20 mouse cellular contexts compared by ENCODE assay signal in genomic region chr16:7636326-7636725, GRCm38 (mm10).
DNase-seq lines count a peak whose midpoint lies in the region; ATAC-seq lines count a peak whose summit lies in the region.
"Had no signal": no experiment of that assay in that cellular context is flagged by ENCODE, and none has a peak within 500 bp of the region (broad histone marks: within the 10 kb centered on the region; RNA-seq: fewer than 3 reads in every experiment).

No protein-coding gene starts in this region.

- no peak overlapping the region for H3K4me2 ChIP-seq in hindbrain, embryonic 14.5 days (replicated peaks)
- no peak overlapping the region for H3K4me2 ChIP-seq in midbrain, embryonic 13.5 days (replicated peaks)
- H3K4me2 ChIP-seq: embryonic facial prominence, embryonic 13.5 days; embryonic facial prominence, embryonic 15.5 days; forebrain, embryonic 12.5 days had no signal

- no peaks in the 10 kb centered on the region for H3K9me3 ChIP-seq in hindbrain, embryonic 10.5 days
- H3K9me3 ChIP-seq in hindbrain, embryonic 14.5 days (ENCODE audit: control insufficient read depth, low read length): no peaks in the 10 kb centered on the region
- no peaks in the 10 kb centered on the region for H3K9me3 ChIP-seq in midbrain, embryonic 10.5 days (replicated peaks)
- no peaks in the 10 kb centered on the region for H3K9me3 ChIP-seq in midbrain, embryonic 13.5 days
- H3K9me3 ChIP-seq: embryonic facial prominence, embryonic 13.5 days; embryonic facial prominence, embryonic 15.5 days; forebrain, embryonic 10.5 days; forebrain, embryonic 12.5 days had no signal

- no peaks in the 10 kb centered on the region for H3K27me3 ChIP-seq in hindbrain, embryonic 10.5 days (ENCODE audit: insufficient read depth, poor library complexity, severe bottlenecking)
- H3K27me3 ChIP-seq in hindbrain, embryonic 14.5 days (ENCODE audit: control insufficient read depth, insufficient read depth, low read length): no peaks in the 10 kb centered on the region
- no peaks in the 10 kb centered on the region for H3K27me3 ChIP-seq in midbrain, embryonic 10.5 days (ENCODE audit: low read depth, poor library complexity, severe bottlenecking)
- H3K27me3 ChIP-seq in midbrain, embryonic 13.5 days: no peaks in the 10 kb centered on the region
- H3K27me3 ChIP-seq: embryonic facial prominence, embryonic 13.5 days; embryonic facial prominence, embryonic 15.5 days; forebrain, embryonic 12.5 days had no signal

- no peak for ATAC-seq in hindbrain, embryonic 14.5 days (ENCODE audit: low FRiP score)
- ATAC-seq in midbrain, embryonic 13.5 days: no peak
- ATAC-seq: forebrain, embryonic 14.5 days; forebrain, embryonic 16.5 days had no signal

- no peak overlapping the region for H3K9ac ChIP-seq in hindbrain, embryonic 14.5 days
- H3K9ac ChIP-seq in midbrain, embryonic 13.5 days (replicated peaks): no peak overlapping the region
- H3K9ac ChIP-seq: embryonic facial prominence, embryonic 13.5 days; embryonic facial prominence, embryonic 15.5 days; forebrain, embryonic 12.5 days had no signal

- peak overlapping the region; percentile 81 for H3K27ac ChIP-seq in hindbrain, embryonic 10.5 days
- H3K27ac ChIP-seq in hindbrain, embryonic 14.5 days: no peak overlapping the region
- peak overlapping the region; percentile 78 for H3K27ac ChIP-seq in midbrain, embryonic 10.5 days (replicated peaks)
- no peak overlapping the region for H3K27ac ChIP-seq in midbrain, embryonic 13.5 days
- H3K27ac ChIP-seq: embryonic facial prominence, embryonic 13.5 days; embryonic facial prominence, embryonic 15.5 days; forebrain, embryonic 12.5 days had no signal

- H3K4me1 ChIP-seq in hindbrain, embryonic 10.5 days (replicated peaks): peaks cover 49% of the 10 kb centered on the region
- H3K4me1 ChIP-seq in hindbrain, embryonic 14.5 days (replicated peaks; ENCODE audit: control insufficient read depth, insufficient read depth, low read length): peaks cover 34% of the 10 kb centered on the region
- H3K4me1 ChIP-seq in midbrain, embryonic 10.5 days: peaks cover 49% of the 10 kb centered on the region
- peaks cover 46% of the 10 kb centered on the region for H3K4me1 ChIP-seq in midbrain, embryonic 13.5 days (replicated peaks)

- H3K4me3 ChIP-seq in hindbrain, embryonic 10.5 days: no peak overlapping the region
- H3K4me3 ChIP-seq in hindbrain, embryonic 14.5 days (replicated peaks; ENCODE audit: low read length): no peak overlapping the region
- H3K4me3 ChIP-seq in midbrain, embryonic 10.5 days: no peak overlapping the region
- no peak overlapping the region for H3K4me3 ChIP-seq in midbrain, embryonic 13.5 days (replicated peaks)
- H3K4me3 ChIP-seq: embryonic facial prominence, embryonic 13.5 days; embryonic facial prominence, embryonic 15.5 days; erythroblast, embryonic 14.5 days; forebrain, embryonic 10.5 days; forebrain, embryonic 12.5 days had no signal

- no peak for DNase-seq in hindbrain, embryonic 10.5 days (ENCODE audit: low spot score)
- DNase-seq in hindbrain, embryonic 14.5 days (ENCODE audit: low spot score): no peak
- DNase-seq in midbrain, embryonic 10.5 days (ENCODE audit: low spot score): no peak
- DNase-seq: adrenal gland, postnatal 10 days; adrenal gland, postnatal 25 days; cerebellum, adult 11 months; cerebellum, adult 18-20 months; cerebellum, adult 8-10 months; cerebellum, adult 9-11 months; cerebellum, postnatal 14 days; cerebellum, postnatal 36 days; embryo, embryonic 11 days had no signal

- 63% methylated on average over 5 of the region's 5 CpGs for WGBS in hindbrain, embryonic 10.5 days
- 52% methylated on average over 5 of the region's 5 CpGs for WGBS in hindbrain, embryonic 14.5 days
- WGBS in midbrain, embryonic 10.5 days: 79% methylated on average over 5 of the region's 5 CpGs
- WGBS in midbrain, embryonic 13.5 days: 68% methylated on average over 5 of the region's 5 CpGs

- H3K36me3 ChIP-seq in hindbrain, embryonic 10.5 days: no peaks in the 10 kb centered on the region
- no peaks in the 10 kb centered on the region for H3K36me3 ChIP-seq in hindbrain, embryonic 14.5 days (replicated peaks; ENCODE audit: control insufficient read depth, insufficient read depth)
- H3K36me3 ChIP-seq in midbrain, embryonic 10.5 days: no peaks in the 10 kb centered on the region
- H3K36me3 ChIP-seq in midbrain, embryonic 13.5 days: no peaks in the 10 kb centered on the region
- H3K36me3 ChIP-seq: embryonic facial prominence, embryonic 13.5 days; embryonic facial prominence, embryonic 15.5 days; forebrain, embryonic 10.5 days; forebrain, embryonic 12.5 days had no signal

Comparison
In these comparisons a context has a peak if more than half of its experiments do, and no peak if none do; other contexts are left out.
1. H3K27ac ChIP-seq: peak in hindbrain, embryonic 10.5 days (single experiment) and midbrain, embryonic 10.5 days (single experiment); none in hindbrain, embryonic 14.5 days (single experiment) and midbrain, embryonic 13.5 days (single experiment).